ENCODE assay signal across 28 mouse cellular contexts in the genomic region with DNA sequence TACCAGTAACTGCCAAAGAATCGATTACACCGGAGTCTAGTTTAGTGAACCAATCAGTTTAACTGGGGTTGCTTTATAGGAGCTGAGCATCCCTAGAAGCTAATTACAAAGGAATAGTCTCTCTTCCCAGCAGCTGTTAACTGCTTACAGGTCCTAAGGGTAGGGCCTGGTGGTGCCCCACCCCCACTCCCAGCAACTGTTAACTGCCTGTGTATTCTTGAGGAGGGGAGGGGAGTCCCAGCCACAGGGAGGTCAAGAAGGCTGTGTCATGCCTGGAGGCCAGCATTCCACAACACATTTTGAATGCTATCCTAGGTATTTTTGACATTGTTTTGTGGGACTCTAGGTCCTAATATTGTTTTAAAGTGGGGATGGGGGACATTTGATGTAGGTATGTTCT. TPM values are rescaled to one million over a fixed set of nuclear protein-coding genes. Genes with fewer than 3 reads are reported as not detected.
DNase-seq lines count a peak whose midpoint lies in the region; ATAC-seq and TF ChIP-seq lines count a peak whose summit lies in the region.
"Had no signal": no experiment of that assay in that cellular context is flagged by ENCODE, and none has a peak within 500 bp of the region (broad histone marks: within the 10 kb centered on the region; RNA-seq: fewer than 3 reads in every experiment).

No protein-coding gene starts in this region.

- H3K4me1 ChIP-seq in ES-Bruce4 (ENCODE audit: control insufficient read depth, insufficient read depth, low read length), result peaks cover 2% of the 10 kb centered on the region
- H3K4me1 ChIP-seq in ES-E14 (ENCODE audit: control insufficient read depth in 2 of 2, insufficient read depth in 2 of 2, low read length in 2 of 2, poor library complexity in 1 of 2), result peaks cover 7 to 9% of the 10 kb centered on the region in 2 experiments; a peak in 2 of 4 replicates
- H3K4me1 ChIP-seq in limb, embryonic 11.5 days (ENCODE audit: control insufficient read depth, insufficient read depth, low read length), result peaks cover 11% of the 10 kb centered on the region
- no peaks in the 10 kb centered on the region for H3K4me1 ChIP-seq in liver, embryonic 12.5 days
- H3K4me1 ChIP-seq: intestine, embryonic 15.5 days; stomach, embryonic 15.5 days had no signal

- 0 out of 2 replicates have a peak, but pooled peaks have one; percentile 68 for ATAC-seq in limb, embryonic 11.5 days (ENCODE audit: insufficient number of reproducible peaks, low FRiP score, low TSS enrichment, low read depth)
- no peak for ATAC-seq in liver, embryonic 12.5 days
- ATAC-seq: forebrain, postnatal 0 days; hindbrain, embryonic 16.5 days; intestine, embryonic 15.5 days; lung, postnatal 0 days; midbrain, embryonic 16.5 days had no signal

- peak; percentile 54 for DNase-seq in ES-E14 (ENCODE audit: low read depth, low spot score)
- DNase-seq in embryo, embryonic 11 days, result peak; percentile 42
- peak; percentile 52 for DNase-seq in limb, embryonic 11.5 days (ENCODE audit: low spot score)
- no peak for DNase-seq in layer of hippocampus, adult 18-20 months (ENCODE audit: low spot score in 2 of 2)
- no peak for DNase-seq in kidney, adult 9 months
- no peak for DNase-seq in kidney, postnatal 14 days
- DNase-seq: adrenal gland, adult 2 months; B cell, adult 2 months; cerebellum, adult 11-12 months; cerebellum, postnatal 10 days; forebrain, postnatal 0 days; heart, postnatal 4 days; liver; right cerebral cortex, adult 18-20 months had no signal

- H3K27ac ChIP-seq in ES-Bruce4 (ENCODE audit: insufficient read depth, low read length) (0 out of 2 replicates have a peak overlapping the region, but pooled peaks have one; percentile 52), ES-E14 (ENCODE audit: insufficient read depth, low read depth, low read length, poor library complexity, severe bottlenecking) (peak overlapping the region; percentile 53)
- no peak overlapping the region for H3K27ac ChIP-seq in limb, embryonic 11.5 days (replicated peaks; ENCODE audit: low read depth, low read length)
- H3K27ac ChIP-seq in liver, embryonic 12.5 days, result no peak overlapping the region
- H3K27ac ChIP-seq: heart, embryonic 15.5 days; intestine, embryonic 15.5 days; kidney, embryonic 15.5 days; macrophage; midbrain, embryonic 10.5 days; neural tube, embryonic 15.5 days; stomach, embryonic 15.5 days had no signal

- no peaks in the 10 kb centered on the region for H3K9me3 ChIP-seq in ES-Bruce4 (replicated peaks; ENCODE audit: control insufficient read depth, insufficient read depth, low read length, poor library complexity, severe bottlenecking)
- no peaks in the 10 kb centered on the region for H3K9me3 ChIP-seq in ES-E14 (ENCODE audit: control insufficient read depth, insufficient read depth, low read depth, low read length)
- no peaks in the 10 kb centered on the region for H3K9me3 ChIP-seq in limb, embryonic 11.5 days (ENCODE audit: control insufficient read depth, low read length)
- H3K9me3 ChIP-seq in liver, embryonic 12.5 days (replicated peaks), result no peaks in the 10 kb centered on the region
- H3K9me3 ChIP-seq: heart, embryonic 15.5 days; intestine, embryonic 15.5 days; kidney, embryonic 15.5 days; midbrain, embryonic 10.5 days; neural tube, embryonic 15.5 days; stomach, embryonic 15.5 days had no signal

- 31% methylated on average over 2 of the region's 2 CpGs for WGBS in limb, embryonic 11.5 days
- 89% methylated on average over 2 of the region's 2 CpGs for WGBS in liver, embryonic 12.5 days (ENCODE audit: insufficient replicate concordance)

- no peak for TF ChIP-seq CTCF in ES-Bruce4 (IDR thresholded peaks at IDR 0.05; ENCODE audit: low read depth, low read length)

- peak; percentile 97 for TF ChIP-seq EP300 in ES-Bruce4 (IDR thresholded peaks at IDR 0.05; ENCODE audit: insufficient read depth, low read depth, low read length)

- no peak for TF ChIP-seq POLR2A in ES-Bruce4 (IDR thresholded peaks at IDR 0.05; ENCODE audit: insufficient read depth, low read length)

- H3K36me3 ChIP-seq in ES-Bruce4 (ENCODE audit: control insufficient read depth, insufficient read depth, low read length, poor library complexity, severe bottlenecking) (no peaks in the 10 kb centered on the region), ES-E14 (ENCODE audit: control insufficient read depth, insufficient read depth, low read length, poor library complexity, severe bottlenecking) (no peaks in the 10 kb centered on the region; the same call in 1 of the 2 replicates)
- H3K36me3 ChIP-seq in limb, embryonic 11.5 days (ENCODE audit: control insufficient read depth, insufficient read depth, low read length), result no peaks in the 10 kb centered on the region; the same call in 1 of the 2 replicates
- peaks cover 8% of the 10 kb centered on the region for H3K36me3 ChIP-seq in liver, embryonic 12.5 days
- H3K36me3 ChIP-seq: neural tube, embryonic 15.5 days; stomach, embryonic 15.5 days had no signal

- H3K27me3 ChIP-seq in ES-Bruce4 (ENCODE audit: control insufficient read depth, insufficient read depth, low read length, poor library complexity, severe bottlenecking), result no peaks in the 10 kb centered on the region
- H3K27me3 ChIP-seq in limb, embryonic 11.5 days (ENCODE audit: control insufficient read depth, insufficient read depth, low read length), result no peaks in the 10 kb centered on the region
- H3K27me3 ChIP-seq in liver, embryonic 12.5 days (replicated peaks), result no peaks in the 10 kb centered on the region
- H3K27me3 ChIP-seq: CH12.LX; heart, embryonic 15.5 days; intestine, embryonic 15.5 days; kidney, embryonic 15.5 days; neural tube, embryonic 15.5 days; stomach, embryonic 15.5 days had no signal

- in situ Hi-C loops in ES-E14 (cut with MboI; ENCODE audit: low sequenced_read_pairs in 2 of 2, unreplicated experiment in 2 of 2), result no loop called here

- no peak overlapping the region for H3K4me2 ChIP-seq in limb, embryonic 11.5 days (ENCODE audit: low read depth, severe bottlenecking)
- H3K4me2 ChIP-seq in liver, embryonic 12.5 days, result no peak overlapping the region
- H3K4me2 ChIP-seq: heart, embryonic 15.5 days; intestine, embryonic 15.5 days; kidney, embryonic 15.5 days; neural tube, embryonic 15.5 days; stomach, embryonic 15.5 days had no signal

- H3K4me3 ChIP-seq in ES-Bruce4 (ENCODE audit: low read depth, low read length) (no peak overlapping the region), ES-E14 (ENCODE audit: insufficient read depth in 1 of 2, low read depth in 1 of 2, low read length in 2 of 2, poor library complexity in 1 of 2, severe bottlenecking in 1 of 2) (no peak overlapping the region)
- H3K4me3 ChIP-seq in limb, embryonic 11.5 days (ENCODE audit: low read depth, low read length), result no peak overlapping the region
- no peak overlapping the region for H3K4me3 ChIP-seq in liver, embryonic 12.5 days
- H3K4me3 ChIP-seq: heart, embryonic 15.5 days; intestine, embryonic 15.5 days; kidney, embryonic 15.5 days; midbrain, embryonic 10.5 days; myocyte; neural tube, embryonic 15.5 days; stomach, embryonic 15.5 days had no signal

- H3K9ac ChIP-seq in ES-Bruce4 (ENCODE audit: low read depth, poor library complexity, severe bottlenecking), result no peak overlapping the region
- no peak overlapping the region for H3K9ac ChIP-seq in ES-E14 (ENCODE audit: insufficient read depth, low read depth, low read length, poor library complexity, severe bottlenecking)
- no peak overlapping the region for H3K9ac ChIP-seq in limb, embryonic 11.5 days (ENCODE audit: low read length)
- H3K9ac ChIP-seq in liver, embryonic 12.5 days, result no peak overlapping the region
- H3K9ac ChIP-seq: forebrain, postnatal 0 days; heart, embryonic 15.5 days; intestine, embryonic 15.5 days; kidney, embryonic 15.5 days; neural tube, embryonic 15.5 days; stomach, embryonic 15.5 days had no signal

TF ChIP-seq in ES-E14, 5 proteins besides CTCF, POLR2A, EP300 and RAD21:
- no peak; the same call in 1 of the 2 replicates for TF ChIP-seq MAFK (IDR thresholded peaks at IDR 0.05; ENCODE audit: insufficient read depth, low read depth, low read length)
- TF ChIP-seq CHD2 (IDR thresholded peaks at IDR 0.05; ENCODE audit: low read depth, low read length), result peak; percentile 33; the same call in 1 of the 2 replicates

RNA-seq across cellular contexts. Expression of gene Abca4, which starts 44.3 kb away (rescaled TPM):
- polyA plus RNA-seq in ES-Bruce4 (2011; ENCODE audit: insufficient read depth, insufficient read length, low read depth, missing spikeins), result 0.81 and 1.4 TPM in 2 replicates
- 1.4 and 2.3 TPM in 2 replicates for total RNA-seq in ES-E14 (2012; rRNA removed)
- 2.0 and 2.4 TPM in 2 replicates for polyA plus RNA-seq in limb, embryonic 11.5 days (2014; fragmentation: Nextera tagmentation; extraction: Ambion mirVana)
- 1.2 and 1.3 TPM in 2 replicates for polyA plus RNA-seq in liver, embryonic 12.5 days (2016; fragmentation: Nextera tagmentation; extraction: Ambion mirVana)
- total RNA-seq in layer of hippocampus, adult 18-20 months (2021), result 1 to 10 TPM; 1.3 to 2.0 TPM
- polyA plus RNA-seq: macrophage had no signal

RNA-seq across cellular contexts. Expression of gene Arhgap29, which starts 47.6 kb away (rescaled TPM):
- 61.6 and 70.1 TPM in 2 replicates for polyA plus RNA-seq in ES-Bruce4 (2011; ENCODE audit: insufficient read depth, insufficient read length, low read depth, missing spikeins)
- 14.6 and 25.1 TPM in 2 replicates for total RNA-seq in ES-E14 (2012; rRNA removed)
- polyA plus RNA-seq in limb, embryonic 11.5 days (2014; fragmentation: Nextera tagmentation; extraction: Ambion mirVana), result 42.0 and 43.7 TPM in 2 replicates
- polyA plus RNA-seq in liver, embryonic 12.5 days (2016; fragmentation: Nextera tagmentation; extraction: Ambion mirVana), result 11.2 and 12.7 TPM in 2 replicates
- 10 to 100 TPM; 11.6 to 12.6 TPM for total RNA-seq in layer of hippocampus, adult 18-20 months (2021)

Comparison
In these comparisons a context has a peak if more than half of its experiments do, and no peak if none do; other contexts are left out.
1. H3K27ac ChIP-seq: peak in ES-Bruce4 (single experiment) and ES-E14 (single experiment); none in limb, embryonic 11.5 days (single experiment) and liver, embryonic 12.5 days (single experiment).
2. DNase-seq: peak in ES-E14 (single experiment), embryo, embryonic 11 days (single experiment) and limb, embryonic 11.5 days (single experiment); none in layer of hippocampus, adult 18-20 months (0 of 2), kidney, adult 9 months (single experiment) and kidney, postnatal 14 days (single experiment).